Mouse (Mus musculus): Measurements from ENCODE around the gene Dtnb.

- TF ChIP-seq CTCF (IDR thresholded peaks at IDR 0.05; ENCODE audit: control insufficient read depth, insufficient read depth, insufficient read length) (no peak), CEBPB (IDR thresholded peaks at IDR 0.05; ENCODE audit: low read depth) (no peak)
These were observed 102.7 kb downstream of the Dtnb start for GRCm38 (mm10) chr12:3674913-3675312.

All from C2C12 (cell line).